Mouse (Mus musculus): ENCODE measurements around the gene Cdc42bpg.

GRCm38 (mm10) chr19:6305517-6306115 is 640 bp upstream of the Cdc42bpg start:
- TF ChIP-seq CTCF (IDR thresholded peaks at IDR 0.05; ENCODE audit: low read depth, low read length), result no peak
- TF ChIP-seq POLR2A (IDR thresholded peaks at IDR 0.05; ENCODE audit: borderline replicate concordance, low read depth, low read length), result no peak
